Mouse (Mus musculus) frontal cortex, adult (tissue): ENCODE results near the gene 4930595M18Rik.

Experiments used
- ATAC-seq: cut with Nextera tagmentation; 2 replicates; pipeline ENCODE4 v1.9.2; 2017; ENCODE audit warnings: mild to moderate bottlenecking, moderate library complexity, mixed read lengths; ENCODE audit not compliant: low TSS enrichment

4930595M18Rik gene

DNA sequence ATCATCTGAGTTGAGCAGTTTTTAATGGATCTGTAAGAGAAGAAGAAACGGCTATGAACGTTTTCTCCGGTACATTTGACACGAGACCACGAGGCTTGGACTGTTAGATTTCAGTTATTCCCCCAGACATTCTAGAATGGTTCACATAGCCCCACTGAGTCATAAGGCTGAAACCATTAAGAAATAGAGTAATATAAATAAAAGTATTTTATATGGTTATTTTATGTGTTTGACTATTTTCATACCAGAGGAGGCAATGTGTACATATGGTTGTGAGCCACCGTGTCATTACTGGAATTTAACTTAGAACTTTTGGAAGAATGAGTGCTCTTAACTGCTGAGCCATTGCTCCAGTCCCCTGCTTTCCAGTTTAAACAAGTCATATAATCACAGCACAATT, at the start of gene 4930595M18Rik:
TSS of gene 4930595M18Rik (minus strand) at position 101 of the 400 bp plus-strand sequence.
- no peak for ATAC-seq

DNA sequence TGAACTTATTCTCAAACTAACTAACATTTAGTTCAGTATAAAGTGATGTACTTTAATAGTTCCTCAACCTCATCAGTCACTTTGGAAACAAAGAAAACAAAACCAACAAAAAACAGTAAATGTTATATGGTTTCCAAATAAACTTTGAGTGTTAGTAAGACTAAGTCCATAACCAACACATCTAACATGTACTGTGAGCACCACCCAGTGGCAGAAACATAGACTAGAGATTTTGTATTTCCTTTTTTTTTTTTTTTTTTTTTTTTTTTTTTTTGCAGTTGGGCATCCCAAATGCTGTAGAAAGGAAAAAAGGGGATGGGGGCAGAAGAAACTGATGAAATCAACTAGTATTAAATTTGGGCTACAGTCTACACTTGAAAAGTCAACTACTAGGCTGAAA, 14.6 kb upstream of the 4930595M18Rik start:
- no peak for ATAC-seq
